Mouse (Mus musculus): ENCODE measurements around the gene Cfap206. TPM values are rescaled to one million over a fixed set of nuclear protein-coding genes. Genes with fewer than 3 reads are reported as not detected.
"Not testable (repeated sequence)": the region's sequence is repeated elsewhere in the genome, so short reads cannot be mapped to it uniquely, and the experiment has no call there.

The Cfap206 gene
- total RNA-seq (2021): 1 to 10 TPM; 1.4 to 1.7 TPM
- long read RNA-seq, experiment 1: 0 reads
- long read RNA-seq, experiment 2, partial matches to known transcripts: 0 of 3 reads
- long read RNA-seq, experiment 2, other reads (novel, unspliced or antisense): 1 of 3 reads

DNA sequence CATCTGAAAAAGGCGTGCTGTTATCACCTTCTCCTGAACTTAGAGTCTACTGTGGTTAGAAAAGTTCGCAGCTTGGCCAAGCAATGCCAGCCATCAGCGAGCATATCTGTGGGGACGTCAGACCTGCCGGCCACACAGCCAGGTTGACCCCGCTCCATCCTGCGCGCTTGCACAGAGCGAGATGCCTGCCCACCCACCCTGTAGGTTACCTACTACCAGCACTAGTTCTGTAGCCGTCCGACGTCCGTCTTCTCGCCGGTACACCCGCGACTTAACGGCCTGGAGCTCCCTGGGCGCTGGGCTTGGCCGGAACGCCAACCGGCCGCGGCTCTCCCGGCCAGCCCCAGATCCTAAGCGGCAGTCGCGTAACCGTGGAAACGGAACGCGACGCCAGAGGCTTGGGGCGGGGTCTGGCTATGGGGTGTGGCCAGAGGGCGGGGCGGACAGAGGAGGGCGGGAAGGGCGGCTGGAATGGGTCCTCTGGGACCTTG is at the start of gene Cfap206:
Gene Cfap206, minus strand, starts transcription at position 356 of the 491 bp plus-strand sequence.
- peak within 1 kb of the TSS; percentile 60 for H3K4me3 ChIP-seq
- peak; percentile 34 for DNase-seq (ENCODE audit: low spot score in 2 of 2)
- no peak for TF ChIP-seq CTCF (conservative IDR thresholded peaks at IDR 0.05)

DNA sequence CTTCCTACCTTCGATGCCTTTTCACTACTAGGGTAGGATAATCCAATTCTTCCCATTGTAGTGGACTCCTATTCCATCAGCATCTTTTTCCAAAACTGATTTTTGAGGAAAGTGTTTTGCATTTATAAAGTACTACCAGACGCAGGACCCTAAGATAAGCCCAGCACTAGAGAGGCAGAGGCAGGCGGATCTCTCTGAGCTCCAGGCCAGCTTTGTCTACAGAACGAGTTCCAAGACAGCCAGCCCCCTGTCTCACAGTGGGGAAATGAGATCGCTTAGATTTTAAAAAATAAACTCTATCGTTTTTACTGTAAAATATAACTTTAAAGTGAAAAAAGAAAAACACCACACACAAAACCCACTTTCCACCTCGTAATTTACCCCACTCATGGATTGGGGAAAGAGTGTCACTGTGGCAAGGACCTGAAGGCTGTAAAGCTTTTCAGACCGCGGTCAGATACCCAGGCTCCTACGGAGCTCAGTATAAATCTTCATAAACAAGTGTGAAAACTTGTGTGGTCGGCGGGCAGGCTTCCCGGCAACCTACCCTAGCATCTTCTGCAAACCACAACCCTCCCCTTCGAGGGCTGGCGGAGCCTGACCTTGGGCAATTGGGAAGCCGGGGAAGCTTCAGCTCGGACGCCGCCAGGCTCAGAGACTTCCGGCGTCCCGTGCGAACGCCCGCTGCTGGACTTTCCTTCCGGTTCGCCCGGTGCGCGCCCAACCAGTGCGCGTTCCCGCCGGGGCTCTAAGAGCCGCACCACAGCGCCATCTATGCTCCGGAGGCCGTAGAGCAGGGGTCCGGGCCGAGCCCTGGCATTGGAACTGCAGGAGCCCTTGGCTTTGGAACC is 47.9 kb upstream of the Cfap206 start, which contains the start of gene Smim8:
Gene Smim8, minus strand, starts transcription at position 747 of the 851 bp plus-strand sequence.
- Histone ChIP-seq H3K27ac (peak within 1 kb of the TSS; percentile 90), H3K4me3 (peak within 1 kb of the TSS; percentile 79)
- peak; percentile 83 to 94 for DNase-seq (ENCODE audit: low spot score in 2 of 2)
- TF ChIP-seq CTCF (conservative IDR thresholded peaks at IDR 0.05): peak; percentile 95

More for the DNA sequence above, at the start of gene Cfap206:
- no peak within 1 kb of the TSS for H3K27ac ChIP-seq

GRCm38 (mm10) chr4:34771652-34772371 is 41.8 kb upstream of the Cfap206 start:
- no peak for TF ChIP-seq CTCF (conservative IDR thresholded peaks at IDR 0.05)
- H3K4me3 ChIP-seq: no peak overlapping the region
- no peak for DNase-seq (ENCODE audit: low spot score in 2 of 2)
- H3K27ac ChIP-seq: no peak overlapping the region

- DNase-seq (ENCODE audit: low spot score in 2 of 2): no peak
- Histone ChIP-seq H3K27ac (no peak within 1 kb of the TSS), H3K4me3 (no peak within 1 kb of the TSS)
- no peak for TF ChIP-seq CTCF (conservative IDR thresholded peaks at IDR 0.05)
These were observed 26.2 kb upstream of the Cfap206 start, which contains the start of gene Gm136 for GRCm38 (mm10) chr4:34756163-34756562. Gene Gm136 (minus strand): TSS chr4:34756263.

DNA sequence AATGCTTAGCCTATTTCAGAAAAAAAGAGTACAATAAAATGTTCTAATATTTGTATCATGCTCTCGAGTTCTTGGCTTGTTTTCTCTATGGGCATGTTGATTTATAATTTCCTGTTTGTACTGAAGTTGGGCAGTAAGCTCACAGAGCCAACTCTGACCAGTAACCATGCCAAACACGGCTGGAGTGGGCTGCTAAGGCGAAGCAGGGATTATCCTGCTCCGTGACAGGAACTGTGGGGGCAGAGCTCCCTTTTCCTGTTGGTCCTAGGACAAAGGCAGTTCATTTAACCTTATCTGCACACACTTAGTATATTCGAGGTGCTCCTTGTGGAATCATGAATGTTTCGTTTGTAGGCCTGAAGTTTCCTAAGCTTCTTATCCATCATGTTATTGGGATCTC is 19.2 kb upstream of the Cfap206 start:
- DNase-seq (ENCODE audit: low spot score in 2 of 2): no peak
- Histone ChIP-seq H3K4me3 (no peak overlapping the region), H3K27ac (no peak overlapping the region)
- no peak for TF ChIP-seq CTCF (conservative IDR thresholded peaks at IDR 0.05)

GRCm38 (mm10) chr4:34734461-34734860 is 4.5 kb upstream of the Cfap206 start:
- no peak for TF ChIP-seq CTCF (conservative IDR thresholded peaks at IDR 0.05)
- Histone ChIP-seq H3K27ac (no peak overlapping the region), H3K4me3 (no peak overlapping the region)
- DNase-seq (ENCODE audit: low spot score in 2 of 2): no peak

DNA sequence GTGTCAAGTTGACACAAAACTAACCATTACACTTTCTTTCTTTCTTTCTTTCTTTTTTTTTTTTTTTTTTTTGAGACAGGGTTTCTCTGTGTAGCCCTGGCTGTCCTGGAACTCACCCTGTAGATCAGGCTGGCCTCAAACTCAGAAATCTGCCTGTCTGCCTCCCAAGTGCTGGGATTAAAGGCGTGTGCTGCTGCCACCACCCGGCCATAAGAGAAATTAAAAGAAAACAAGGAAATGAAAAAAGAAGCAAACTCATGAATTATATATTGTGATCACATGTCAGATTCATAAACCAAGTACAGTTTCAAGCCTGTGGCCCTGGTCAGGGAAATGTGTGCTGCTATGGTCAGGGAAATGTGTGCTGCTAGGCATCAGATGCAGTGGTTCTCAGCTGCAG is 3.4 kb upstream of the Cfap206 start:
- peak; percentile 65 for TF ChIP-seq CTCF (conservative IDR thresholded peaks at IDR 0.05)
- H3K27ac ChIP-seq; H3K4me3 ChIP-seq; DNase-seq (ENCODE audit: low spot score in 2 of 2): not testable (repeated sequence)

DNA sequence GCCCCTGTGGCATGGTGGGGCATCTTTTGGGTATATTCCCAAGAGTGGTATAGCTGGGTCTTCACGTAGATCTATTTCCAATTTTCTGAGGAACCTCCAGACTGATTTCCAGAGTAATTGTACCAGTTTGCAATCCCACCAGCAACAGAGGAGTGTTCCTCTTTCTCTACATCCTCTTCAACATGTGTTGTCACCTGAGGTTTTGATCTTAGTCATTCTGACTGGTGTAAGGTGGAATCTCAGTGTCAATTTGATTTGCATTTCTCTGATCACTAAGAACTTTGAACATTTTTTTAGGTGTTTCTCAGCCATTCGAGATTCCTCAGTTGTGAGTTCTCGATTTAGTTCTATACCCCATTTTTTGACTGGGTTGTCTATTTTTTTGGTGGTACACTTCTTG is 4.3 kb downstream of the Cfap206 start:
- H3K4me3 ChIP-seq; DNase-seq (ENCODE audit: low spot score in 2 of 2); H3K27ac ChIP-seq: not testable (repeated sequence)

GRCm38 (mm10) chr4:34724306-34724705 is 5.7 kb downstream of the Cfap206 start:
- H3K27ac ChIP-seq: no peak overlapping the region
- TF ChIP-seq CTCF (conservative IDR thresholded peaks at IDR 0.05): no peak

DNA sequence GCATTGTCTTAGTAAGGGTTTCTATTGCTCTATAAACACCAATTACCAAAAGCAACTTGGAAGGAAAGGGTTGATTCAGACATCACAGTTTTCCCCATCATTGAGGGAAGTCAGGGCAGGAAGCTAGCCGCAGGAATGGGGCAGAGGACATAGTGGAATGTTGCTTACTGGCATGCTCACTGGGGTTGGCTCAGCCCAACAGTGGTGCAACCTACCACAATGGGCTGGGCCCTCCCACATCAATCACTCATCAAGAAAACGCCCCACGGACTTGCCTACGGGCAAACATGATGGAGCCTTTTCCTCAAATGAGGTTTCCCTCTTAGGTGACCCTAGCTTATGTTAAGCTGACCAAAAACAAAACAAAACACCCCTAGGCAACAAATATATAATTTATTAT is 6.8 kb downstream of the Cfap206 start:
- no peak for TF ChIP-seq CTCF (conservative IDR thresholded peaks at IDR 0.05)
- no peak for DNase-seq (ENCODE audit: low spot score in 2 of 2)

More at GRCm38 (mm10) chr4:34724306-34724705, 5.7 kb downstream of the Cfap206 start:
- H3K4me3 ChIP-seq: no peak overlapping the region
- no peak for DNase-seq (ENCODE audit: low spot score in 2 of 2)

GRCm38 (mm10) chr4:34720127-34720895 is 9.7 kb downstream of the Cfap206 start:
- TF ChIP-seq CTCF (conservative IDR thresholded peaks at IDR 0.05): peak; percentile 27
- Histone ChIP-seq H3K27ac (no peak overlapping the region), H3K4me3 (no peak overlapping the region)
- DNase-seq (ENCODE audit: low spot score in 2 of 2): no peak

More for the DNA sequence above, 6.8 kb downstream of the Cfap206 start:
- Histone ChIP-seq H3K4me3 (no peak overlapping the region), H3K27ac (no peak overlapping the region)

GRCm38 (mm10) chr4:34719421-34719820 is 10.6 kb downstream of the Cfap206 start:
- Histone ChIP-seq H3K4me3 (no peak overlapping the region), H3K27ac (no peak overlapping the region)
- TF ChIP-seq CTCF (conservative IDR thresholded peaks at IDR 0.05): no peak
- DNase-seq (ENCODE audit: low spot score in 2 of 2): no peak

Measured in layer of hippocampus, adult 2 months (tissue).